In the genomic region with DNA sequence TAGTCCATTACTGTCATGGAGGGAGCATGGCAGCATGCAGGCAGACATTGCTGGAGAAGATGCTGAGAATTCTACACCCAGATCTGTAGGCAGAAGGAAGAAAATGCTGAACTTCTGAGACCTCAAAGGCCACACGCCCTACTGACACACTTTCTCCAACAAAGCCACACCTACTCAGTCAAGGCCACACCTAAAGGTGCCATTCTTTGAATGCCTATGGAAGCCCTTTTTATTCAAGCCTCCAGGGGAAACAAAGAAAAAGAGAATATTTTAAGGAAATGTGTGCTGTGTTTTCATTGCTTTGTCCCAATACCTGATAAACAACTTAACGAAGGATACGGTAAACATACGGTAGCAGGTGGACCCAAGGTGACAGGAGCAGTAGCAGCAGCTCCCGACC, we compare ENCODE assay signal across 25 mouse cellular contexts.
"Had no signal": no experiment of that assay in that cellular context is flagged by ENCODE, and none has a peak within 500 bp of the region (broad histone marks: within the 10 kb centered on the region; RNA-seq: fewer than 3 reads in every experiment).

No protein-coding gene starts in this region.

- H3K36me3 ChIP-seq: heart, embryonic 13.5 days; heart, embryonic 15.5 days; hindbrain, embryonic 13.5 days; hindbrain, embryonic 15.5 days; kidney, embryonic 15.5 days; limb, embryonic 13.5 days; limb, embryonic 15.5 days; liver, embryonic 12.5 days had no signal

- H3K4me3 ChIP-seq: gastrocnemius, adult 2 months; heart, adult 2 months; heart, embryonic 13.5 days; heart, embryonic 15.5 days; hindbrain, embryonic 13.5 days; hindbrain, embryonic 15.5 days; kidney, embryonic 15.5 days; limb, embryonic 13.5 days; limb, embryonic 15.5 days; liver, embryonic 12.5 days had no signal

- H3K4me1 ChIP-seq: liver, embryonic 12.5 days had no signal

- H3K9me3 ChIP-seq: heart, embryonic 15.5 days; hindbrain, embryonic 15.5 days; limb, embryonic 15.5 days had no signal

- DNase-seq: gastrocnemius, adult 2 months; gastrocnemius, postnatal 14 days; gastrocnemius, postnatal 36 days; heart, adult 2 months; heart, postnatal 14 days; heart, postnatal 36 days; kidney, adult 11 months; kidney, adult 2 months; kidney, adult 9 months; kidney, postnatal 14 days; kidney, postnatal 36 days; layer of hippocampus, adult 9-11 months; layer of hippocampus, postnatal 36 days; left cerebral cortex, postnatal 4 days had no signal

- H3K27ac ChIP-seq: gastrocnemius, adult 2 months; heart, adult 2 months; heart, embryonic 13.5 days; heart, embryonic 15.5 days; hindbrain, embryonic 13.5 days; hindbrain, embryonic 15.5 days; hindbrain, postnatal 0 days; kidney, embryonic 15.5 days; kidney, postnatal 0 days; limb, embryonic 13.5 days; limb, embryonic 15.5 days; liver, embryonic 12.5 days; liver, embryonic 14.5 days had no signal

- H3K9ac ChIP-seq: heart, embryonic 13.5 days; heart, embryonic 15.5 days; hindbrain, embryonic 13.5 days; hindbrain, embryonic 15.5 days; kidney, embryonic 15.5 days; limb, embryonic 13.5 days; limb, embryonic 15.5 days; liver, embryonic 12.5 days; liver, embryonic 14.5 days had no signal
